Mouse (Mus musculus): Measurements from ENCODE around the gene Trim25. TPM values are rescaled to one million over a fixed set of nuclear protein-coding genes. Genes with fewer than 3 reads are reported as not detected.

Trim25 gene
- total and polyA plus RNA-seq, 3 experiments: 6.1 to 41.2 (median 19.5) TPM

DNA sequence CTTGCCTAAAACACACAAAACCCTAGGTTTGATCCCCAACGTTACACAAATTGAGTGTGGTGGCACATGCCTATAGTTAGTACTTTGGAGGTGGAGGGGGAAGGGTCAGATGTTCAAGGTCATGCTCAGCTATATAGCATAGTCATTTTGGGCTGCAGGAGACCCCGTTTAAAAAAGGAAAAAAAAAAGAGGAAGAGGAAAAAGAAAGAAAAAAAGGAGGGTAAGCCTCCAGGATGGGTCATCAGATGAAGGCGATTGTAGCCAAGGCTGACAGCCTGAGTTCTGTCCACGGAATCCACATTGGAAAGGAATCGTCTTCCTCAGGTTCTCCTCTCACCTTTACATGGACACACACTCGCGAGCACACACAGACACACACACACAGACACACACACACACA is 4.7 kb upstream of the Trim25 start:
- Histone ChIP-seq H3K4me3 (replicated peaks in 1 of 3; ENCODE audit: low read depth in 2 of 3, low read length in 2 of 3, poor library complexity in 1 of 3) (no peak overlapping the region), H3K4me1 (ENCODE audit: control insufficient read depth in 1 of 2, insufficient read depth in 2 of 2) (peaks cover 5 to 36% of the 10 kb centered on the region in 2 experiments; a peak in 2 of 4 replicates), H3K9ac (ENCODE audit: insufficient read depth, low read depth) (no peak overlapping the region), H3K79me2 (replicated peaks; ENCODE audit: control insufficient read depth, extremely low read depth, insufficient read depth, poor library complexity, severe bottlenecking) (no peaks in the 10 kb centered on the region), H3K27ac (ENCODE audit: insufficient read depth, low read depth) (no peak overlapping the region), H3K4me2 (ENCODE audit: insufficient read depth, low read depth, poor library complexity, severe bottlenecking) (no peak overlapping the region), H3K27me3 (replicated peaks) (no peaks in the 10 kb centered on the region), H3K9me3 (replicated peaks; ENCODE audit: low read length) (no peaks in the 10 kb centered on the region), H3K36me3 (replicated peaks in 1 of 2; ENCODE audit: control insufficient read depth in 1 of 2, insufficient read depth in 1 of 2, low read length in 1 of 2) (peaks cover 6 to 18% of the 10 kb centered on the region in 2 experiments)
- no peak for DNase-seq (ENCODE audit: extremely low read depth)
- in situ Hi-C loops (cut with MboI; ENCODE audit: low pct_ligation_motif_present, low pct_unique_long_range_greater_than_20kb, low sequenced_read_pairs) (loop anchor here (10.0 kb wide), 1 partner anchor 310 kb away; the partner anchor contains the start of gene Nog), dilution Hi-C loops (cut with MboI; ENCODE audit: extremely low pct_ligation_motif_present, extremely low pct_unique_long_range_greater_than_20kb, low sequenced_read_pairs) (no loop called here)
- peak; percentile 59 for TF ChIP-seq ZNF384 (IDR thresholded peaks at IDR 0.05; ENCODE audit: low read depth, low read length)
- TF ChIP-seq RAD21 (IDR thresholded peaks at IDR 0.05; ENCODE audit: low read depth, low read length): no peak

DNA sequence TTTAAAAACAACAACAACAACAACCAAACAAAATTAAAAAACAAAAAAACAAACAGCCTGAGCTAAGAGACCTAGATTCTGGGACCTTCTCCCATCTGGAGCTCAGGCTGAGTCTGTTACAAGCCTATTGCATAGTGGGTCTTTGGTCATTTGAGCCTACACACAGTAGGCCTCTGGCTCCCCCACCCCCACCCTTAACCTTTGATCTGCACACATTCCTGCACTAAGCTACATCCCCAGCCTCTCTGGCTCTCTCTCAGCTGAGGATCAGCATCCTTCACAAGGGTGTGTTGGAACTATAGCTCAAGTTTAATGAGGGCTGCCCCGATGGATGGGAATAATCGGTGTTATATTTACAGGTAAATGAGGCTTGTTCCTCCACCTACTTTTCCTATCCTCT is 3.6 kb upstream of the Trim25 start:
- H3K4me3 ChIP-seq (replicated peaks in 1 of 3; ENCODE audit: low read depth in 2 of 3, low read length in 2 of 3, poor library complexity in 1 of 3): no peak overlapping the region
- H3K9me3 ChIP-seq (replicated peaks; ENCODE audit: low read length): no peaks in the 10 kb centered on the region
- no peak overlapping the region for H3K9ac ChIP-seq (ENCODE audit: insufficient read depth, low read depth)
- H3K79me2 ChIP-seq (replicated peaks; ENCODE audit: control insufficient read depth, extremely low read depth, insufficient read depth, poor library complexity, severe bottlenecking): peaks cover 11% of the 10 kb centered on the region
- H3K36me3 ChIP-seq (replicated peaks in 1 of 2; ENCODE audit: control insufficient read depth in 1 of 2, insufficient read depth in 1 of 2, low read length in 1 of 2): peaks cover 6 to 13% of the 10 kb centered on the region in 2 experiments
- no peak for DNase-seq (ENCODE audit: extremely low read depth)
- dilution Hi-C loops (cut with MboI; ENCODE audit: extremely low pct_ligation_motif_present, extremely low pct_unique_long_range_greater_than_20kb, low sequenced_read_pairs): no loop called here
- TF ChIP-seq ZKSCAN1 (IDR thresholded peaks at IDR 0.05; ENCODE audit: borderline replicate concordance, low read depth, low read length): peak; percentile 71
- no peak for TF ChIP-seq ZNF384 (IDR thresholded peaks at IDR 0.05; ENCODE audit: low read depth, low read length)
- no peak for TF ChIP-seq NRF1 (IDR thresholded peaks at IDR 0.05; ENCODE audit: low read depth, low read length)
- no peak overlapping the region for H3K27ac ChIP-seq (ENCODE audit: insufficient read depth, low read depth)
- H3K4me1 ChIP-seq (ENCODE audit: control insufficient read depth in 1 of 2, insufficient read depth in 2 of 2): peaks cover 5 to 40% of the 10 kb centered on the region in 2 experiments; a peak in 2 of 4 replicates
- H3K27me3 ChIP-seq (replicated peaks): no peaks in the 10 kb centered on the region
- no peak overlapping the region for H3K4me2 ChIP-seq (ENCODE audit: insufficient read depth, low read depth, poor library complexity, severe bottlenecking)
- in situ Hi-C loops (cut with MboI; ENCODE audit: low pct_ligation_motif_present, low pct_unique_long_range_greater_than_20kb, low sequenced_read_pairs): loop anchor here (10.0 kb wide), 1 partner anchor 309 kb away; the partner anchor contains the start of gene Nog

DNA sequence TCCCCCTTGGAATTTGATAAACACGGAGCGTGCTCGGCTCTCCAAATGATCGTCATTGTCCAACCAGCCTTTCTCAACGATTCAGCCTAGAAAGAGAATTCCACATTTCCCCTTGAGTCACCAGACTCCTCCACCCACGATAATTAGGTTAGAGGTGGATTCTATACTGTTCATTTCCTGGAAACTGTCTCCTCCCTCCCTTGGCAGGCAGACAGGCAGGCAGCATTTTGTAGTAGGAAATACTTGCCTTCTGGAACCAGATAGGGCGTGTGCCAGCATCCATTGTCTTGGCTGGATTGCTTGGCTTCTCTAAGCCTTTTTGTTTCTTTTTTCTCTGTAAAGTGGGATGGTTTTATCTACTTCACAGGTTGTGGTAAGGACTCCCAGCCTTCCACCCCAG is 2.7 kb upstream of the Trim25 start:
- dilution Hi-C loops (cut with MboI; ENCODE audit: extremely low pct_ligation_motif_present, extremely low pct_unique_long_range_greater_than_20kb, low sequenced_read_pairs): no loop called here
- H3K27ac ChIP-seq (ENCODE audit: insufficient read depth, low read depth): no peak overlapping the region
- no peak for DNase-seq (ENCODE audit: extremely low read depth)
- no peaks in the 10 kb centered on the region for H3K9me3 ChIP-seq (replicated peaks; ENCODE audit: low read length)
- peaks cover 0 to 11% of the 10 kb centered on the region in 2 experiments for H3K36me3 ChIP-seq (replicated peaks in 1 of 2; ENCODE audit: control insufficient read depth in 1 of 2, insufficient read depth in 1 of 2, low read length in 1 of 2)
- H3K27me3 ChIP-seq (replicated peaks): no peaks in the 10 kb centered on the region
- H3K79me2 ChIP-seq (replicated peaks; ENCODE audit: control insufficient read depth, extremely low read depth, insufficient read depth, poor library complexity, severe bottlenecking): peaks cover 19% of the 10 kb centered on the region
- TF ChIP-seq EP300 (IDR thresholded peaks at IDR 0.05; ENCODE audit: low read length) (no peak), MAX (IDR thresholded peaks at IDR 0.05; ENCODE audit: low read length) (no peak), SMC3 (IDR thresholded peaks at IDR 0.05; ENCODE audit: low read depth, low read length) (no peak), RCOR1 (conservative IDR thresholded peaks at IDR 0.05; ENCODE audit: low read depth, low read length) (no peak), JUN (IDR thresholded peaks at IDR 0.05; ENCODE audit: insufficient read depth, low read depth, low read length) (no peak), USF1 (IDR thresholded peaks at IDR 0.05; ENCODE audit: low read depth, low read length) (no peak), MYC (IDR thresholded peaks at IDR 0.05; ENCODE audit: low read depth, low read length) (no peak), ZNF384 (IDR thresholded peaks at IDR 0.05; ENCODE audit: low read depth, low read length) (no peak)
- no peak overlapping the region for H3K4me2 ChIP-seq (ENCODE audit: insufficient read depth, low read depth, poor library complexity, severe bottlenecking)
- H3K9ac ChIP-seq (ENCODE audit: insufficient read depth, low read depth): no peak overlapping the region
- in situ Hi-C loops (cut with MboI; ENCODE audit: low pct_ligation_motif_present, low pct_unique_long_range_greater_than_20kb, low sequenced_read_pairs): loop anchor here (10.0 kb wide), 1 partner anchor 308 kb away; the partner anchor contains the start of gene Nog
- H3K4me3 ChIP-seq (replicated peaks in 1 of 3; ENCODE audit: low read depth in 2 of 3, low read length in 2 of 3, poor library complexity in 1 of 3): no peak overlapping the region
- peaks cover 11 to 47% of the 10 kb centered on the region in 2 experiments for H3K4me1 ChIP-seq (ENCODE audit: control insufficient read depth in 1 of 2, insufficient read depth in 2 of 2)
